Mouse (Mus musculus) liver, postnatal 0 days (tissue): ENCODE measurements around the gene Mvb12b.

Experiments
- CTCF ChIP-seq: sonication (generic); IDR thresholded peaks from 2 replicates; pipeline ENCODE4 v1.5.1; 2016; ENCODE audit warnings: antibody characterized with exemption, low read depth
- EP300 ChIP-seq: IDR thresholded peaks from 2 replicates; pipeline ENCODE4 v1.6.1; 2016; ENCODE audit warnings: antibody characterized with exemption, low read depth, mild to moderate bottlenecking

DNA sequence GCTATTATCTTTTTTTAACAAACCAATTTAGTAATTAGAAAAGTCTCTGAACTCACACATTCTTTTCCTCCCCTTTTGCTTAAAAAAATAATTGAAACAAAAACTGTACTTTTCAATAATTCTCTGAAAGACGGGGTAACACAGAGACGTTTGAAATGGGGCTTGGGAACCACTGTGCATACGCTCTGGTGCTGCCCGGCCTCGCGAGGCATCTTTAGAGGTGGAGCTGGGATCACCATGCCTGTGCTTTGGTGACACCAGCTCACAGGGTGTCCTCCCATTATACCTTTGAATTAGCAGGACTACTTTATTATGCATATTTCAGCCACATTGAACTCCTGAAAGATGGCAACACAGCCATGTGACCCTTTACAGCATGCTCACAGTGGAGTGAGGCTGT, 101.7 kb downstream of the Mvb12b start:
- TF ChIP-seq EP300 (no peak), CTCF (no peak)
